Mouse (Mus musculus) ES-E14 (cell line): ENCODE results near the gene Nkx2-4.

Experiments
- HCFC1 ChIP-seq: IDR thresholded peaks from 2 replicates; pipeline ENCODE4 v1.6.1; 2012; ENCODE audit warnings: low read length, inconsistent platforms, borderline replicate concordance; ENCODE audit not compliant: insufficient read depth
- ZC3H11A ChIP-seq: IDR thresholded peaks from 2 replicates; pipeline ENCODE4 v1.6.1; 2012; ENCODE audit warnings: low read depth, mild to moderate bottlenecking, inconsistent platforms, low read length, borderline replicate concordance

DNA sequence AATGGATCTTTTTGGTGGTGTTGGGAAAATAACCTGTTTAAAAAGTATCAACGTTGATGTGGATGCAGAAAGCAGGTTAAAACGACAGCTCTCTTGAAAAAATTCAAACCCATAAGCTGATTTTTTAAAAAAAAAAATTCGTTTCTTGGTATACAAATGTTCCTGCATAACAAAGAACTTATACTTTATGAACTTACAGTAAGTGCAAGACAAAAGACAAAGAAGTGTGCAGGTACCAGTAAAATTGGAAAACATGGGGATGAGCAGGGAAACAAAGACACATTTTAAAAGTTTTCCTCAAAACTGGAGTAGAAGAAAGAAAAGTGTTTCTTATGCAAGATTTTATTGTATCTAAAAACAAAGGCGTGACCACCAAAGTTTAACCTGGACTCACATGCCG, 1.2 kb upstream of the Nkx2-4 start:
- no peak for TF ChIP-seq ZC3H11A
- TF ChIP-seq HCFC1, result no peak
